Mouse (Mus musculus) fibroblast of lung, adult 2 months (primary cell): Measurements from ENCODE around the gene Shisa6.

ENCODE experiments used
- DNase-seq: peaks from one replicate; pipeline ENCODE4 v3.0.0-alpha.2; 2011; ENCODE audit warnings: low read depth

Shisa6 gene

DNA sequence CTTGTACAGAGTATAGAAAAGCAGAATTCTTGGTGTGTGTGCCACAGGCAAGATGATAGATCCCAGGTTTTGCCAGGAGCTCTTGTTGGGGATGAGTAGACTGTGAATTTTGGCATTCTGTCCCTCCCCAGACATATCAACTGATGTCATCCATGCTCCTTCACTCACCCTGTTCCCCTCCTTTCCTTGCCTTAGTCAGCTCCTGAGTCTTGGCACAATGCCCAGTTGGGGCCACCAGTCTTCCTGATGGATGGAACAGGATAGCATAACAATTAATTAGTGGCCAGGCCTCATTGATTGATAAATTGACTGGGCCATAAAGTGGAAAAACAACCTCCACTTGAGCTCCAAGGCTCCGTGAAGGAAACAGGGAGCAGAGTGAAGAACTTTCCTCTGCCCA is 292.9 kb downstream of the Shisa6 start:
- DNase-seq, result no peak

DNA sequence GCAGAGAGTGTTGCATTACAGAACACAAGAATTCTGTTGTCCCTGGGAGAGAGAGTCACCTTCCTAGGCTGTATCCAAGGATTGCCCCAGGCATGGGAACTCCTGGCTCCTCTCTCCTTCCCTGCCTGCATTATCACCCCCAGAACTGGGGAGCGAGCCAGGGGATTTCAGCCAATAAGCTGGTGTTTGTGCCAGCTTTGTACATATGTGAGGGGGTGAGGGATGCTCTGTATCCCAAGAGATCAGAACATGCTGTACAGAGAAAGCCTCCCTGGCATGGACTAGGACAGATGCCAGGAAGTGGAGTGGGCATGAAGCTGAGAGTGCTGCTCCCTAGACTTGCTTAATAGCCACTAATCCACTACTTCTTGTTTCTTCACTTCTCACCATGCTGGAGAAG is 303.6 kb downstream of the Shisa6 start:
- DNase-seq, result no peak

DNA sequence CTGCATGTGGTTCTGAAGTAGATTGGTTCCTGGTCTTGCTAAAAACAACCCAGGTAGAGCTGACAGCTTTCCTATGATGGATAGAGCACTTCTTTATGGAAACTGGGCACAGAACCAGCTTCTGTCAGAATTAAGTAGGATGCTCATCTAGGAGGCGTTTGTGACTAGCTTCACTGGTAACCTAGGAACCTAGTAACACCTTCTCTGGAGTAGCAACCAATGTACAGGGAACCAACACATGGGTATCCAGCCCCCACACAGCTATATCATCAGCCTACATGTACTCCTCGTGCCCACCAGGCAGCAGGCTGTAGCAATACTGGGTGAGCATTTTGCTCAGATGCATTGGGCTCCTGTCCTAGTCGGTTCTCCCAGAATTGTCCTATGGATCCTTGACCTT is 307.3 kb downstream of the Shisa6 start:
- DNase-seq, result no peak

DNA sequence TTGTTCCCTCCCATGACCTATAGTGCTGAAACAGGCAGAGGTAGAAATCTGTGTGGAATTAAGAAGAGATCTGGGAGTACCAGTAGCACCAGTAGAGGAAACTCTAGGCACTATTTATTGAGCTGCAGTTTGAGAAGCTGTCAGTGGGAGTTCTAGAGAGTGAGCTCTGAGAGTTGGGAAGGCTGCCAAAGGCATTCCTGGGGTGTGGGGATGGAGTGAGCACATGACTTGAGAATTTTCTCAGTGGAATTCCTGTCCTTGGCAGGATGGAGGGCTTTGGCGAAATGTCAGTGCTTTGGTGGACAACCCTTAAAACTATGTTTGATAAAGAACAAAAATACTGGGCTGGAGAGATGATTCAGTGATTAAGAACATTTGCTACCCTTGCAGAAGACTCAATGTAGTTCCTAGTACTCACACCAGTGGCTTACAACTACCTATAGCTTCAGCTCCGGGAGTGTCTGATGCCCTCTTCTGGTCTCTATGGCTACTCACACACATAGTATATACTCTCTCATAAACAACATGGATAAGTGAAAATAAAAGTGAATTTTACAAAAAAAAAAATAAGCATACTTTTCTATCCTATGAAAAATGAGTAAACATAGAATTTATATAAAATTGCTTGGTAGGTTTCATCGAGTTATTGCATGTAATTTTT is 337.0 kb downstream of the Shisa6 start:
- peak; percentile 14 for DNase-seq

DNA sequence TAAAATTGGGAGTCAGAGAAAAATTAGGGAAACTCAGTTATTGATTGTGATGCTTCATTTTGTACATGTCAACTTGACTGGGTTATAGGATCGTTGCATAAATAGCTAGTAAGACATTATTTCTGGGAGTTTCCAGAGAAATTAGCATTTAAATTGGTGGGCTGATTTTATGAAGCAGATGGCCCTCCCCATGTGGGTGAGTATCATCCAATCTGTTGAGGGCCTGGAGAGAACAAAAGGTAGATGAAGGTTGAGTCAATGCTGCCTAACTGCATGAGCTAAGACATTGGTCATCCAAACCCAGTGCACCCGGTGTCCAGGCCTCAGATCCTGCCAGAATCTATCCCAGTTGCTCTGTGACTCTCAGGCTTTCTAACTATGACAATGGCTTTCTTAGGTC is 337.6 kb downstream of the Shisa6 start:
- no peak for DNase-seq

DNA sequence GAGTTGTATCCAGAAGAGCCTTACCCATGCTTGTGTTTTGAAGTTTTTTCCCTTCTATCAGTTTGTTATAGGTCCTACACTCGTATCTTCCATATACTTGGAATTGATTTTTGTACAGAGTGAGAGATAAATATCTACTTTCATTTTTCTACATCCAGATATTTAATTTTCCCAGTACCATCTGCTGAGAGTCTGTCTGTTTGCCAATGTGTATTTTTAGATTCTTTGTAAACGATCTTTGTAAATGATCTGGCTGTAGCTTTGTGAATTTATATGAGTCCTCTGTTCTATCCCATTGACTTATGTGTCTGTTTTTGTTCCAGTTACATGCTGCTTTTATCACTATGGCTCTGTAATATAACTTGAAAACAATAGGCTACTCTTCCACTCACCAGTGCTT is 348.0 kb downstream of the Shisa6 start:
- no peak for DNase-seq

DNA sequence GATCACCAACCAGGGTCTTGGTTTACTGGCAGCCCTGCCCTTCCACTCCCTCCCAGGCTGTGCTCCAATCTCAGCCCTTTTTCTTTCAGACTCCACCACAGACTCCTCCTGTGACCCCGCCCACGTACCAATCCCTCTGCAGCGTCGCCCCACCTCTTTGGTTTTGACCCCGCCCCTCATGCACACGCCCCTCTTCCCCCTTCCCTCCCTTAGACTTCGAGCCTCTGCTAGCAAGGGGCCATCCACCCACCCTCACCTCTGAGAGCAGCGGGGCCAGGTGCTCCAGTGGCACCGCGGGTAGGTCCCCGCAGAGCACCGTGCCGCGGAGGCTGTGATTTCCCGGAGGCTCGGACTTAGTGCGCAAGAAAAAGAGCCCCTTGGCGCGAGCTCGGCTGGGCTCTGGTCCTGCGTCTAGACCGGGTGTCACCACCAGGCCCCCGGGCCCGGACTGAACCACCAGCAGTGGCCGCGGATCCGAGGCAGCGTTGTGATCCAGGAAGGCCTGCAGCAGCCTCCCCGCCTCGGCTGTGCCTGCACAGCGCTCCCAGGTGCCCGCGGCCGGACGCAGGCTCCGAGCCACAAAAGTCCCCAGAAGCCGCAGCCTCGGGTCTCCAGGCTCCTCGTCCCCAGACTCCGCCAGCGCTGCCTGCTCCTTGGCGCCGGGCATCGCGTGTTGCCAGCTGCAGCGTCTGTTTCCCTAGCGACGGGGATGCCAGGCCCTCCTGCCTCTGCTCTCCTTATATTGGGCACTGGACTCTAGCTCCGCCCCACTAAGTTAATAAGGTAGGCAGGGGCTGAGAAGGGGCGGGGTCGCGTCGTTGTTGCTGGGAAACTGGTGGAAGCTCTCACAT is 357.7 kb downstream of the Shisa6 start, which contains the start of gene Dnah9:
Gene Dnah9, minus strand, starts transcription at position 751 of the 851 bp plus-strand sequence.
- peak; percentile 2 for DNase-seq

DNA sequence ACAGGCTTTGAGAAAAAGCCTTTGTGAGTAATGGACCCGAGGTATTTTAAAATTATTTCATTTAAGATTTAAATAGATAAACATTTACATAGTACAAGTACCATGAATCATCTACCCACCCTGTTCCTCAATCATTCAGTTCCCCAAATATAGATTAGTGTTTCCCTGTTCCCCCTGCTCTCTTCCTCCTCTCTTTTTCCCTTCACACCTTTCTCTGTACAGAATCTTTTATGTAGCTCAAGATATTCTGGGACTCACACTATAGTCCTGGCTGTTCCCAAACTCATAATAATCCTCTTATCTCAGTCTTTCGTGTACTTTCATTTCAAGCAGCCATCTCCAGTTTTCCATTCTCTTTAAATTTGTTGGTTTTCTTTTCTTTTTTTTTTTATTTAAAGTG is 361.7 kb downstream of the Shisa6 start:
- DNase-seq, result no peak
